Mouse (Mus musculus) spleen, postnatal 36 days (tissue): Measurements from ENCODE around the gene Kmt5a.
"Not testable (repeated sequence)": the region's sequence is repeated elsewhere in the genome, so short reads cannot be mapped to it uniquely, and the experiment has no call there.

ENCODE experiments used
- DNase-seq, 2 experiments: peaks; one replicate each; pipeline ENCODE4 v3.0.0; 2022; ENCODE audit warnings: low spot score in 2 of 2, mixed read lengths in 1 of 2

Gene Kmt5a

DNA sequence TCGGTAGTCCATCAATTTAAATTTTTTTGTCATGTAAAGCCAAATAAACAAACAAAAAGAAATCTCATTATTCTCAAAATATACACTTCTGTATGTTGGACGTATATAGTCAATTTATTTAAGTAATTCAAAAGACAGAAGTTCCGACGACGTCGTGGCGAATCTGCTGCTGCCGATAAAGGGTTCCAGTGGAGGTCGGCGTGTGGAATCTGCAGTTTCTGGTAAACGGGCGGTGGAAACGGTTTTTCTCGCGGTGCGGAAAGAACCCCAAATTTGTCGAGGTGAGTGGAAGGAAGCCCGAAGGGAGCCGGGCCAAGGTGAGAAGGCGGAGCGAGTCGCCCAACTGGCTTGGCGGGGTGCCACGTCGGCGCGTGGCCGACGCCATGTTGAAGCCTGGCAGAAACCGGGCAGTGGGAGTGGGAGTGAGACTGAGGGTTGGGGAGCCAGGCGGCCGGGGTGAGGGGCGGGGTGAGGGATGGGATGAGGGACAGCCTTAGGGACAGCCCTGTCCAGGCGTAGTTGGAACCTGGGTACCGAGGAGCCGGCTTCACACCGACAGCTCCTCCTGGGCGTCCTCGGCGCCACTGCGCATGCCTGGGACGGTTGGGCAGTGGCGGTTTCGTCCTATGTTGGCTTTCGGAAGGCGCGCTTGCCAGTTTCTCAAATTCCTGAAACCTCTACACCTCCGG is 43.4 kb downstream of the Kmt5a start, which contains the start of gene Snrnp35:
Gene Snrnp35, plus strand, starts transcription at position 169 of the 689 bp plus-strand sequence.
- peak; percentile 88 to 91 for DNase-seq

GRCm38 (mm10) chr5:124483655-124484396 is 44.1 kb downstream of the Kmt5a start:
- no peak for DNase-seq

GRCm38 (mm10) chr5:124485654-124486053 is 45.9 kb downstream of the Kmt5a start:
- no peak for DNase-seq

GRCm38 (mm10) chr5:124488885-124489284 is 49.2 kb downstream of the Kmt5a start:
- no peak for DNase-seq

GRCm38 (mm10) chr5:124491732-124492131 is 52.0 kb downstream of the Kmt5a start:
- DNase-seq = no peak

GRCm38 (mm10) chr5:124492618-124493017 is 52.9 kb downstream of the Kmt5a start:
- DNase-seq = peak; percentile 34 to 36

DNA sequence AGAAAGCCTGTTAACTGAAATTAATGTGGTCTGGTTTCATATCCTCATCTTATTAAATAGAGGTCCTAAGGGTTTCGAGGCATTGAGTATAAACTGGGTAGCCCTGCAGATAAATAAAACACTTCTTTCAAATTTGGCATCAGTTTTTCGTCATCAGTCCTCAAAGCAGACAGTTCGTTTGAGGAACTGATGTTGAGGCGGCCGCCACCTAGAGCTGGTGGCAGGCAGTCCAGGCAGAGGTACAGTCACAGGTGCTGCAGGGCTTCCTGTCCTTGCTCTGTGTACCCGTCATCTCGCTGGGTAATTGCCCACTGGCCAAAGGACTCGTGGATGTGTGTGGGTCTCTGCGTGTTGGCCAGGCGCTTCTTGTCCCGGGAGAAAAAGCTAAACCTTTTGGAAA is 53.7 kb downstream of the Kmt5a start:
- peak; percentile 37 to 43 for DNase-seq

DNA sequence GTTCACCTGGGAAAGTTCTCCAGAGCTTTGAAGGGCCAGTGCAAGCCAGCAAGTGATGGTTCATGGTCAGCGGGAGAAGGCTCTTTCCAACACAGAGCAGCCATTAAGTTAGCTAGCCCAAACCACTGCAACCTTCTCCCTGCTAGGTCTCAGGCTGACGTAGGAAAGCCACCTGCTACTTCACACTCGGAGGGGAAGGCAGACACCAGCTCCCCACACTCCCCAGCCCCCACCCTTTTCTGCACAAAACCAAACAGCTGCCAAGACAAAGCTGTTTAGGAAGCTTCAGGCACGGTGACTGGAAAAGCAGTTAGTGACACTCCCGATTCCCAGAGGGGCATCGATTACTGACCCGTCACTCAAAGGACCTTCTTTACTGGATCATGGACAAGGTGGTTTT is 55.8 kb downstream of the Kmt5a start:
- DNase-seq = no peak

DNA sequence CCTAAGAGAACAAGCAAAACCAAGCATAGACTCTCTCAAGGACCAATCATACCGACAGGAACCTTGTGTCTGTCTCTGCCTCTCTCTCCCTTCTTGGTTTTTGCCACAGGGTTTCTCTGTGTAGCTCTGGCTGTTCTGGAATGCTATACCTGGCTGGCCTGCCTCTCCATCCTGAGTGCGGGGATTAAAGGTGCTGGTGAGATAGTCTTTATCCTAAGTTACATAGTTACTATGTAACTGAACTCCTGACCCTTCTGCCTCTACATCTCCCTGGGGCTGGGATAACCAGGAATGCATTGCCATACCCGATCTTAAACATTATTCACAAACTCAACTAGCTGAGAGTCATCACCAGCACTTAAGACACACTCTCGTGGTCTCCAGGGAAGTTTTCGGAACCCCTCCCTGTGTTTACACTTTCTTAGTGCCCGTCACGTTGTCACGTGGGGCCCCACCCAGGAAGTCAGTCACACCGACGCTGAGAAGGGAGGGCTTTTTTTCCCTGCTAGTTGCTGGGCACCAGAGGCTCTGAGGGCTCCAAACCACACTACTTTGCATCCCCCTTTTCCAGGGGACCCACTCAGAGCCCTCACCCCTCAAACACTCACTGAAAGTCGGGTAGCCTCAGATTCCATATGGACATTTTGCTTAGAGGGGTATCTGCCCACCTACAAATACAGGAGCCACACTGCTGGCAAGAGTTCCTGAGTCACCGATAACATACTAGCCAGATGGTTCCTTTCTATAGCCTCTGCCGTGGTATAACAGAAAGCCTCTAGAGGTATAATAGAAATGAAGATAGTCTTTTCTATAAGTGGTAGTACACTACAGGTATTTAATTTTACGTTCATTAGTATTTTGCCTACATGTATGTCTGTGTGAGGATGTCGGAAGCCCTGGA is 57.1 kb downstream of the Kmt5a start:
- DNase-seq = peak; percentile 55 to 60

DNA sequence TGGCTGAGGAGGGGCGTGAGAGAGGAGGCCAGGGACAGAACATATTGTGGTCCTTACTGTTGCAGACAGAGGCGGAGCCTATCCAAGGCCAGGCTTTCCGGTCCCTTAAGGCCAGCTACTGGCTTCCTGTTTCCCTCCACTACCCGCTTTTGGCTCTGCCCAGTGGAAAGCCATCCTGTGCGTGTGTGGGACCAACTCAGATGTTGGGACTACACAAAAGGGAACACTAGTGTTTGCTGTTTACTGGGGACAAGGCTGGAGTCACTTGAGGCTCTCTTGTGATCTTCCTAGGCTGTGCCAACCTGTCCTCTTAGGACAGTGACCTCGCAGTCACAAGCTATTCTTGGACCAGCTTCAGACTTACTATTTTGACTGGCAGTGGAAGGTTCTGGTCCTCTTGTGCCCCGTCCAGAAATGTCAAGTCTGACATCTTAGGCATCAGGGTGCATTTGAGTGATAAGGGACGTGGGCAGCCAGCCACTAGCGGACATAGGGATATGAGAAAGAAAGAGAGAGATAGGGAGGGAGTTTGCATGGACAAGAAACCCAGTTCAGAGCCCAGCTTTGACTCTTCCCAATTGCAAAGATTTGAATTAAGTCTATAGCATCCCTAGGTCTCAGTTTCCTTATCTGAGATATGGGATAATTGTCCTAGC is 58.6 kb downstream of the Kmt5a start:
- DNase-seq = peak; percentile 17 to 36

DNA sequence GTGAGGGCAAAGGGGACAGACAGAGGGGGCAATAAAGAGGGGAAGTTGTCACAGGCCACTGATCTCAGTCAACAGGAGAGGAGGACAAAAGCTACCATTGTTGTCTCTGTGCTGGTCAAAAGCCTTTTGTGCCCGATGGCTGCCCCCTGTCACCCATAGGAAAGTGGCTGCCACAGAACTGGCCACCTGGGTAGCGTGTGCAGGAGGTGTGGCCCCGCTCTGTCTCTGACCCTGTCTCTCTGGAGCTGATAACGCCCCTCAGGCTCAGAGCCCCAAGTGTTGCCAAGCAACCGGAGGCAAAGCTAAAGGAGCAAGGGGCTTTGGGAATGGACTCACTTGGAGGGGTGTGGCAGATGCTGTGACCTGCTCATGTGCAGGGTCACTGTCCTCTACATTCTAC is 59.3 kb downstream of the Kmt5a start:
- DNase-seq = no peak

- DNase-seq = not testable (repeated sequence)
These were observed 60.3 kb downstream of the Kmt5a start for GRCm38 (mm10) chr5:124500037-124500436.

DNA sequence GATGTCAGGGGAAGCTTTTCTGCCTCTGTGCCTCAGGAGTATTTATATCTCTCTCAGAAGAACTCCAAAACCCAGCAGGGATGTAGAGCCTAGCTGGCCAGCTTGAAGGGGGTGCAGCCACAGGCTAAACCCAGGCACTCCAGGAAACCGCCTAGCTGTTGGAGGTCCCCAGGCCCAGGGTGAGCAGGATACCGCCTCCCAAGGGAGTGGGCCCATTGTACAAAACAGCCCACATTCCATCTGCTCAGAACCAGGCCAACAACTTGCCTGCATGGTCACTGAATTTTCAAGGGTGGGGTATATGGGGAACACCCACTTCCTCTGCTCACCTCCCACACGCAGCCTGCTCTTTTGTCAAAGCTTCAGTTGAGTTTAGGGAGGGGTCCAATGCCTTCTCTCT is 60.8 kb downstream of the Kmt5a start:
- DNase-seq = no peak

DNA sequence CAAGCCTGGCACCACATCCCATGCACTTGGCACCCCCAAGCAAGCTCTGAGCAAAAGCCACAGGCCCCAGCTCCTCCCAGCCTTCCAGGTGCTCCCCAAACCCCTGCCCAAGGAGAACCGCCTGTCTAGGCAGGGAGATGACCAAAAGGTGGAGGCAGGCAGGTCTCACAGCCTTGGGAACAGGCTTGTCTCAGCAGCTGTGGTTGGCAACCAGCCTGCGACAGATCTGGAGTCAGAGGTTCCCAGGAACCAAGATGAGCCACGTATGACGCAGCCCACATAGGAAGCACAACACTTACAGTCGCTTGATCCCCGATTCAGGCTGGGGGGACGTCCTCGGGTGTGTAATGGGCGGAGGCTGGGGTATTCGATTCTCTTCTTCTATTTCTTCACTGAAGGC is 61.8 kb downstream of the Kmt5a start:
- no peak for DNase-seq

DNA sequence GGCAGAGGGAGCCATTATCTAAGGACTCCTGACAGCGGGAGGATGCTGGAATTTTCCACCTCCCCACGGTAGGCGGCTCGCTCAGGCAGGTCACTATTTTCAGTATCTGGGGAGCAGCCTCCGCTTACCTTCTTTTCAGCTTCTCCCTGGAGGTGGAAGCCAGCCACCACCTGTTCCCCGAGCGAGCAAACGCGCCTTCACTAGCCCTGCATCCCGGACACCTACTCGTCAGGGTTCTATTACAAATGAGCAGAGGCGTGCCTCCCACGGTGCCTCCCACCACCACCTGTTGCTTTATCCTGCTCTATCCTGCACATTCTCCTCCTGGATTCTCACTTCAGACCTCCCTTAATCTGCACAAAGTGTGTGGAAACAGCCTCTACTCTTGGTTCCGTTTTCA is 64.0 kb downstream of the Kmt5a start:
- DNase-seq = no peak

GRCm38 (mm10) chr5:124505235-124505634 is 65.5 kb downstream of the Kmt5a start:
- no peak for DNase-seq

DNA sequence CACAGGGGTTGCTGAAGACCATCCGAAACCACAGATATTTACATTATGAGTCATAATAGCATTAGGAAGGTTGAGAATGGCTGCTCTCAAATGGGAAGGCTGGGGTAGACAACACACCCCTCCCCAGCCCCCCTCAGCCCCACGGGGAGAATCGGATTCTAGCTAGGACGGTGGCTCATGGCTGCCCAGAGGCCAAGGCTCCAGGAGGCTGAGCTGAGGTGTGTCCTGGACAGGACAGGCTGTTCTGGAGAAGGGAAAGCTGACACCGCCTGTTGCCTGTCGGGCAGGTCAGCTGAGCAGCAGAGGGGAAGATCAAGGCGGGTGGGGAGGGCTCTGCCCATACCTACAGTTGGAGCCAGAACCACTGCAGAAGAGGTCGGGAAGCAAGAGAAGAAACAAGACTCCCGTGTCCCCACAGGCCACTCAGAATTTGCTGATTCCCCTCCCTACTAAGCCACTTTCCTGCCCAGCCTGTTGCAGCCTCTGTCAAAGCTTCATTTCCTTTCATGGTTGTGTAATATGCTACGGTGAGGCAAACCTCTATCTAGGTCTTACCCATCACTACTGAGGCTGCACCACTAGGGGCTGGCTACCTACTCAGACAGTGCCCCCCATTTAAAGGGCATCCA is 67.1 kb downstream of the Kmt5a start:
- no peak for DNase-seq

DNA sequence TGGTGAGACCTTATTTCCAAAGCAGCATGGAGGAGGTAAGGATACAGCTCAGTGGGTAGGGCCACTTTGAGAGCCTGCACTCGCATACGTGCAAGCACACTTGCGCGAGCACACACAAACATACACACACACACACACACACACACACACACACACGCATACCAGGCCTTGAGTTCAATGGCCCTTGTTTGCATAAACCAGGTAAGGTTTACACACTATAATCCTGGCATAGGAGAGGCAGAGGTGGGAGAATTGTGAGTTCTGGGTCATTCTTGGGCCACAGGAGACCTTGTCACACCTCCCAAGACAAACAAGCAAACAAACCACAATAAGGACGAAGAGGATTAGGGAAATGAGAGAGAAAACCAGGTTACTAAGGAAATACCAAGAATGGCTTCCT is 69.5 kb downstream of the Kmt5a start:
- DNase-seq = no peak

DNA sequence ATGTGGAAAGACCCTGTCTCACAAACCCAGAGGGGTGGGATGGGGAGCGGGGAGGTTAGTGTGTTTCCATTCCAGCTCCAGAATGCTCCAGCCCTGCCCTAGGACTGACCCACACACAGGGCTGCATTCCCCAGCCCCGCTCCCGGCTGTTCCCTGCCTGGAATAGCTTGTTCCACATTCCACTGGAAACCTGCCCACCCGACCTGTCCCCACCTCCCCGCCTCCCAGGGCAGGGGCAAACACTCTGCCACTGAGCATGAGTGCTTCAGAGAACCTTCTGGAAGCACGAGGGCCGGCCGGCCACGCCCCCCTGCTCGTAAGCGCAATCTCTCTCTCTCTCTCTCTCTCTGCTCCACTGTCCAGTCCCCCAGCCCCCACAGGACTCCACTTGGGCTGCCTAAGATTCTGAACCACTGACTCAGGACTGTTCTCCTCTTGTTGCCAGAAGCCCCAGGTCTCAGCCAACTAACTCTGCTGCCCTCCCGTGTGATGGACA is 70.1 kb downstream of the Kmt5a start:
- no peak for DNase-seq

- DNase-seq = no peak
These were observed 70.9 kb downstream of the Kmt5a start for GRCm38 (mm10) chr5:124510536-124511050.
